Mouse (Mus musculus): ENCODE results near the gene Obsl1.
A peak's percentile ranks its signal among the peaks of the same experiment; 100 is the strongest.

Gene Obsl1

GRCm38 (mm10) chr1:75517984-75518383 lies 11.7 kb upstream of the Obsl1 start:
- no peak for DNase-seq

GRCm38 (mm10) chr1:75516703-75517380 lies 10.6 kb upstream of the Obsl1 start:
- DNase-seq = no peak

- no peak for DNase-seq
These were observed 6.3 kb upstream of the Obsl1 start for GRCm38 (mm10) chr1:75512550-75512949.

- DNase-seq = no peak
These were observed 5.4 kb upstream of the Obsl1 start for GRCm38 (mm10) chr1:75511437-75512210.

GRCm38 (mm10) chr1:75510154-75510553 lies 3.9 kb upstream of the Obsl1 start:
- DNase-seq = no peak

GRCm38 (mm10) chr1:75509586-75509985 lies 3.3 kb upstream of the Obsl1 start:
- no peak for DNase-seq

- DNase-seq = no peak
These were observed 754 bp upstream of the Obsl1 start, which contains the start of gene Inha for GRCm38 (mm10) chr1:75507006-75507405. Gene Inha (plus strand): TSS chr1:75507077.

- DNase-seq = peak; percentile 87
These were observed 895 bp downstream of the Obsl1 start for GRCm38 (mm10) chr1:75505159-75505955.

- DNase-seq = no peak
These were observed 1.8 kb downstream of the Obsl1 start for GRCm38 (mm10) chr1:75504256-75505045.

GRCm38 (mm10) chr1:75503651-75503980 lies 2.6 kb downstream of the Obsl1 start:
- DNase-seq = no peak

GRCm38 (mm10) chr1:75502945-75503650 lies 3.2 kb downstream of the Obsl1 start:
- DNase-seq = no peak

- no peak for DNase-seq
These were observed 4.3 kb downstream of the Obsl1 start for GRCm38 (mm10) chr1:75501905-75502304.

GRCm38 (mm10) chr1:75499441-75499840 lies 6.8 kb downstream of the Obsl1 start:
- DNase-seq = no peak

GRCm38 (mm10) chr1:75498897-75499296 lies 7.4 kb downstream of the Obsl1 start:
- no peak for DNase-seq

GRCm38 (mm10) chr1:75494878-75495548 lies 11.2 kb downstream of the Obsl1 start:
- DNase-seq = no peak

- no peak for DNase-seq
These were observed 13.6 kb downstream of the Obsl1 start for GRCm38 (mm10) chr1:75492579-75493170.

- no peak for DNase-seq
These were observed 15.3 kb downstream of the Obsl1 start for GRCm38 (mm10) chr1:75490785-75491551.

GRCm38 (mm10) chr1:75487405-75488161 lies 18.7 kb downstream of the Obsl1 start:
- peak; percentile 85 for DNase-seq

GRCm38 (mm10) chr1:75487040-75487404 lies 19.2 kb downstream of the Obsl1 start:
- no peak for DNase-seq

- no peak for DNase-seq
These were observed 19.7 kb downstream of the Obsl1 start for GRCm38 (mm10) chr1:75486561-75486960.
